Mouse (Mus musculus) hindbrain, embryonic 14.5 days (tissue): ENCODE measurements around the gene Pde11a. TPM values are rescaled to one million over a fixed set of nuclear protein-coding genes. Genes with fewer than 3 reads are reported as not detected.
A peak's percentile ranks its signal among the peaks of the same experiment; 100 is the strongest.

Experiments used
- ATAC-seq: fragments of 200-750 bp; cut with Nextera tagmentation; 2 replicates; pipeline ENCODE4 v1.8.0; 2017; ENCODE audit warnings: moderate number of reproducible peaks, mild to moderate bottlenecking, moderate TSS enrichment, moderate library complexity; ENCODE audit not compliant: low FRiP score
- DNase-seq: peaks from one replicate; pipeline ENCODE4 v3.0.0-alpha.2; 2015; ENCODE audit warnings: low spot score
- H3K27ac ChIP-seq: fragments of 300-500 bp; sonication (generic); 2 replicates; pipeline ENCODE4 v1.5.1; 2014; ENCODE audit warnings: mild to moderate bottlenecking, moderate library complexity
- H3K27me3 ChIP-seq: fragments of 300-500 bp; sonication (generic); 2 replicates; pipeline ENCODE4 v1.6.1; 2014; ENCODE audit warnings: mild to moderate bottlenecking, low read length, mixed read lengths; ENCODE audit not compliant: control insufficient read depth, insufficient read depth
- H3K36me3 ChIP-seq: fragments of 300-500 bp; sonication (generic); replicated peaks from 2 replicates; pipeline ENCODE4 v1.6.1; 2014; ENCODE audit not compliant: control insufficient read depth, insufficient read depth
- H3K4me1 ChIP-seq: fragments of 300-500 bp; sonication (generic); replicated peaks from 2 replicates; pipeline ENCODE4 v1.6.1; 2014; ENCODE audit warnings: antibody characterized with exemption, low read length, mixed read lengths; ENCODE audit not compliant: control insufficient read depth, insufficient read depth
- H3K4me2 ChIP-seq: fragments of 300-500 bp; sonication (generic); replicated peaks from 2 replicates; pipeline ENCODE4 v1.6.1; 2014; ENCODE audit warnings: mild to moderate bottlenecking, moderate library complexity
- H3K4me3 ChIP-seq: fragments of 300-500 bp; sonication (generic); replicated peaks from 2 replicates; pipeline ENCODE4 v1.5.1; 2014; ENCODE audit warnings: mild to moderate bottlenecking, low read length
- H3K9ac ChIP-seq: fragments of 300-500 bp; sonication (generic); 2 replicates; pipeline ENCODE4 v1.6.1; 2014
- H3K9me3 ChIP-seq: fragments of 300-500 bp; sonication (generic); 2 replicates; pipeline ENCODE4 v1.6.1; 2016; ENCODE audit warnings: low read length; ENCODE audit not compliant: control insufficient read depth
- WGBS: fragments of 180-500 bp; shearing (Covaris S2); extraction: QIAGEN DNeasy Blood & Tissue Kit; methylation state at CpG from one replicate; pipeline ENCODE4 v1.1.7; 2014; 5-methylcytosine and 5-hydroxymethylcytosine counted together
- polyA plus RNA-seq: library from polyadenylated mRNA; unstranded; fragments of >200 nt; fragmentation: Nextera tagmentation; extraction: Ambion mirVana; gene quantifications from 2 replicates; pipeline ENCODE4 v1.2.1, GENCODE M21; 2014

Pde11a gene
- polyA plus RNA-seq = 1.4 and 1.7 TPM in 2 replicates

- Histone ChIP-seq H3K36me3 (no peaks in the 10 kb centered on the region), H3K4me1 (peaks cover 7% of the 10 kb centered on the region; the same call in 1 of the 2 replicates), H3K4me2 (peak within 1 kb of the TSS; percentile 95), H3K27me3 (peaks cover 10% of the 10 kb centered on the region; the same call in 1 of the 2 replicates), H3K27ac (no peak within 1 kb of the TSS), H3K4me3 (peak within 1 kb of the TSS; percentile 43), H3K9ac (peak within 1 kb of the TSS; percentile 65), H3K9me3 (no peaks in the 10 kb centered on the region)
- 17% methylated on average over 41 of the region's 41 CpGs for WGBS
- DNase-seq = no peak
- peak; percentile 76; the same call in 1 of the 2 replicates for ATAC-seq
These were observed at the start of gene Pde11a for GRCm38 (mm10) chr2:76338215-76339156. Gene Pde11a, minus strand, starts transcription at chr2:76338774.

- H3K27me3 ChIP-seq = no peaks in the 10 kb centered on the region
- no peak overlapping the region for H3K9ac ChIP-seq
- ATAC-seq (no peak), DNase-seq (no peak)
- no peak overlapping the region for H3K4me3 ChIP-seq
- H3K4me2 ChIP-seq = no peak overlapping the region
- peaks cover 50% of the 10 kb centered on the region for H3K36me3 ChIP-seq
- no peaks in the 10 kb centered on the region for H3K9me3 ChIP-seq
- no peak overlapping the region for H3K27ac ChIP-seq
- no peaks in the 10 kb centered on the region for H3K4me1 ChIP-seq
These were observed 48.0 kb upstream of the Pde11a start for GRCm38 (mm10) chr2:76386531-76386930.

- DNase-seq (no peak), ATAC-seq (no peak)
- WGBS = 95% methylated on average over 19 of the region's 19 CpGs
- Histone ChIP-seq H3K4me1 (no peaks in the 10 kb centered on the region), H3K36me3 (peaks cover 96% of the 10 kb centered on the region), H3K4me2 (no peak overlapping the region), H3K9ac (no peak overlapping the region), H3K9me3 (no peaks in the 10 kb centered on the region), H3K4me3 (no peak overlapping the region), H3K27me3 (no peaks in the 10 kb centered on the region), H3K27ac (no peak overlapping the region)
These were observed 40.1 kb upstream of the Pde11a start for GRCm38 (mm10) chr2:76378646-76379045.

GRCm38 (mm10) chr2:76374544-76375206, 36.1 kb upstream of the Pde11a start:
- Histone ChIP-seq H3K36me3 (peaks cover 77% of the 10 kb centered on the region), H3K4me3 (no peak overlapping the region), H3K9ac (no peak overlapping the region), H3K4me2 (no peak overlapping the region), H3K27ac (no peak overlapping the region), H3K27me3 (no peaks in the 10 kb centered on the region), H3K9me3 (no peaks in the 10 kb centered on the region), H3K4me1 (peaks cover 10% of the 10 kb centered on the region)
- DNase-seq = no peak
- 90% methylated on average over 6 of the region's 6 CpGs for WGBS
- ATAC-seq = no peak

GRCm38 (mm10) chr2:76372244-76372643, 33.7 kb upstream of the Pde11a start:
- WGBS = 93% methylated on average over 4 of the region's 4 CpGs
- no peak overlapping the region for H3K4me2 ChIP-seq
- H3K9ac ChIP-seq = no peak overlapping the region
- H3K4me1 ChIP-seq = peaks cover 10% of the 10 kb centered on the region
- H3K4me3 ChIP-seq = no peak overlapping the region
- no peaks in the 10 kb centered on the region for H3K9me3 ChIP-seq
- ATAC-seq (no peak), DNase-seq (no peak)
- no peaks in the 10 kb centered on the region for H3K27me3 ChIP-seq
- peaks cover 52% of the 10 kb centered on the region for H3K36me3 ChIP-seq
- H3K27ac ChIP-seq = no peak overlapping the region

- 3% methylated on average over 7 of the region's 7 CpGs for WGBS
- H3K27ac ChIP-seq = no peak overlapping the region
- H3K9me3 ChIP-seq = no peaks in the 10 kb centered on the region
- peak overlapping the region; percentile 83 for H3K9ac ChIP-seq
- DNase-seq (no peak), ATAC-seq (no peak)
- H3K4me3 ChIP-seq = peak overlapping the region; percentile 80
- H3K36me3 ChIP-seq = peaks cover 38% of the 10 kb centered on the region
- no peaks in the 10 kb centered on the region for H3K27me3 ChIP-seq
- peak overlapping the region; percentile 83 for H3K4me2 ChIP-seq
- H3K4me1 ChIP-seq = peaks cover 10% of the 10 kb centered on the region
These were observed 32.0 kb upstream of the Pde11a start for GRCm38 (mm10) chr2:76370656-76370922.

- Histone ChIP-seq H3K27ac (peak within 1 kb of the TSS; percentile 47; the same call in 1 of the 2 replicates), H3K27me3 (no peaks in the 10 kb centered on the region), H3K9ac (peak within 1 kb of the TSS; percentile 83), H3K9me3 (no peaks in the 10 kb centered on the region), H3K4me3 (peak within 1 kb of the TSS; percentile 80), H3K36me3 (peaks cover 33% of the 10 kb centered on the region), H3K4me1 (peaks cover 10% of the 10 kb centered on the region), H3K4me2 (peak within 1 kb of the TSS; percentile 83)
- ATAC-seq = peak; percentile 89
- 0% methylated on average over 61 of the region's 61 CpGs for WGBS
- peak; percentile 94 for DNase-seq
These were observed 31.5 kb upstream of the Pde11a start, which contains the start of gene Rbm45 for GRCm38 (mm10) chr2:76369821-76370655. Gene Rbm45, plus strand, starts transcription at chr2:76369984.

GRCm38 (mm10) chr2:76368861-76369660, 30.5 kb upstream of the Pde11a start:
- Histone ChIP-seq H3K4me3 (no peak overlapping the region), H3K9ac (no peak overlapping the region), H3K27ac (no peak overlapping the region), H3K27me3 (no peaks in the 10 kb centered on the region), H3K4me2 (no peak overlapping the region), H3K9me3 (no peaks in the 10 kb centered on the region), H3K4me1 (peaks cover 10% of the 10 kb centered on the region), H3K36me3 (peaks cover 23% of the 10 kb centered on the region)
- WGBS = 77% methylated on average over 13 of the region's 13 CpGs
- no peak for ATAC-seq
- DNase-seq = no peak
